Mouse (Mus musculus) heart, embryonic 16.5 days (tissue): ENCODE results near the gene Gpr179. TPM values are rescaled to one million over a fixed set of nuclear protein-coding genes. Genes with fewer than 3 reads are reported as not detected.

ENCODE experiments used
- ATAC-seq: fragments of 200-750 bp; cut with Nextera tagmentation; replicated peaks from 2 replicates; pipeline ENCODE4 v1.8.0; 2017; ENCODE audit warnings: moderate number of reproducible peaks; ENCODE audit not compliant: insufficient read depth, low FRiP score; ENCODE audit errors: extremely low read depth
- H3K27ac ChIP-seq: fragments of 300-500 bp; sonication (generic); 2 replicates; pipeline ENCODE4 v1.5.1; 2014; ENCODE audit warnings: mild to moderate bottlenecking, low read length, control low read depth, moderate library complexity
- H3K27me3 ChIP-seq: fragments of 300-500 bp; sonication (generic); 2 replicates; pipeline ENCODE4 v1.6.1; 2014; ENCODE audit warnings: low read length, mixed read lengths; ENCODE audit not compliant: control insufficient read depth, insufficient read depth
- H3K36me3 ChIP-seq: fragments of 300-500 bp; sonication (generic); 2 replicates; pipeline ENCODE4 v1.6.1; 2014; ENCODE audit not compliant: control insufficient read depth, insufficient read depth
- H3K4me1 ChIP-seq: fragments of 300-500 bp; sonication (generic); 2 replicates; pipeline ENCODE4 v1.6.1; 2014; ENCODE audit warnings: low read length, mixed read lengths; ENCODE audit not compliant: control insufficient read depth, insufficient read depth
- H3K4me2 ChIP-seq: fragments of 300-500 bp; sonication (generic); 2 replicates; pipeline ENCODE4 v1.6.1; 2014; ENCODE audit warnings: low read depth, mild to moderate bottlenecking, control low read depth, low read length
- H3K4me3 ChIP-seq: fragments of 300-500 bp; sonication (generic); 2 replicates; pipeline ENCODE4 v1.5.1; 2014; ENCODE audit warnings: mild to moderate bottlenecking, control low read depth, low read length
- H3K9ac ChIP-seq: fragments of 300-500 bp; sonication (generic); 2 replicates; pipeline ENCODE4 v1.6.1; 2014; ENCODE audit warnings: low read length, control low read depth
- H3K9me3 ChIP-seq: fragments of 300-500 bp; sonication (generic); replicated peaks from 2 replicates; pipeline ENCODE4 v1.6.1; 2016; ENCODE audit warnings: low read length; ENCODE audit not compliant: control insufficient read depth
- WGBS: fragments of 180-500 bp; shearing (Covaris S2); extraction: QIAGEN DNeasy Blood & Tissue Kit; methylation state at CpG from one replicate; pipeline ENCODE4 v1.1.7; 2014; 5-methylcytosine and 5-hydroxymethylcytosine counted together
- polyA plus RNA-seq: library from polyadenylated mRNA; unstranded; fragments of >200 nt; fragmentation: Nextera tagmentation; extraction: Ambion mirVana; gene quantifications from 2 replicates; pipeline ENCODE4 v1.2.1, GENCODE M21; 2015

Gene Gpr179
- polyA plus RNA-seq, 1 experiment from 2014 or later: 0.12 TPM

DNA sequence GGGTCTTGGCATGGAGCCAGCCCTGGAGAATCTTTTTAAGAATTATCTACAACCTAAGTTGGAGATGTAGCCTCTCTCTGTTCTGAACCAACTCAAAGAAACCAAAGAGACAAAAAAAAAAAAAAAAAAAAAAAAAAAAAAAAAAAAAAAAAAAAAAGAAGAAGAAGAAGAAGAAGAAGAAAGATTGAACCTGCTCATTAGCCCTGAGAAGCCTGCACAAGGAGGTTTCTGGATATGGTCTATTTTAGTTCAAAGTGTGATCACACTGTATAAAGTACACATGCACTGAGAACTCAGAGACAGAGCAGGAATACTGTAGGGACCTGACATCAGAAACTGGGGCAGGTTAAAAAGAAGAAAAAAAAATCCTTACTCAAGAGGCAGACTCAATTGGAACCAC lies 64.2 kb downstream of the Gpr179 start:
- H3K36me3 ChIP-seq: no peaks in the 10 kb centered on the region
- H3K4me1 ChIP-seq: peaks cover 12% of the 10 kb centered on the region
- ATAC-seq: no peak
- H3K4me2 ChIP-seq: no peak overlapping the region
- 0 out of 2 replicates have a peak, but pooled peaks cover under 1% of the 10 kb centered on the region for H3K9me3 ChIP-seq
- no peak overlapping the region for H3K4me3 ChIP-seq
- H3K9ac ChIP-seq: no peak overlapping the region
- no peaks in the 10 kb centered on the region for H3K27me3 ChIP-seq
- H3K27ac ChIP-seq: no peak overlapping the region

- H3K4me3 ChIP-seq: no peak overlapping the region
- H3K4me2 ChIP-seq: no peak overlapping the region
- no peaks in the 10 kb centered on the region for H3K36me3 ChIP-seq
- ATAC-seq: no peak
- no peak overlapping the region for H3K27ac ChIP-seq
- peaks cover 12% of the 10 kb centered on the region for H3K4me1 ChIP-seq
- WGBS: 62% methylated on average over 6 of the region's 6 CpGs
- H3K9ac ChIP-seq: no peak overlapping the region
- no peaks in the 10 kb centered on the region for H3K9me3 ChIP-seq
- no peaks in the 10 kb centered on the region for H3K27me3 ChIP-seq
Observed at GRCm38 (mm10) chr11:97286973-97287372, 64.9 kb downstream of the Gpr179 start.

DNA sequence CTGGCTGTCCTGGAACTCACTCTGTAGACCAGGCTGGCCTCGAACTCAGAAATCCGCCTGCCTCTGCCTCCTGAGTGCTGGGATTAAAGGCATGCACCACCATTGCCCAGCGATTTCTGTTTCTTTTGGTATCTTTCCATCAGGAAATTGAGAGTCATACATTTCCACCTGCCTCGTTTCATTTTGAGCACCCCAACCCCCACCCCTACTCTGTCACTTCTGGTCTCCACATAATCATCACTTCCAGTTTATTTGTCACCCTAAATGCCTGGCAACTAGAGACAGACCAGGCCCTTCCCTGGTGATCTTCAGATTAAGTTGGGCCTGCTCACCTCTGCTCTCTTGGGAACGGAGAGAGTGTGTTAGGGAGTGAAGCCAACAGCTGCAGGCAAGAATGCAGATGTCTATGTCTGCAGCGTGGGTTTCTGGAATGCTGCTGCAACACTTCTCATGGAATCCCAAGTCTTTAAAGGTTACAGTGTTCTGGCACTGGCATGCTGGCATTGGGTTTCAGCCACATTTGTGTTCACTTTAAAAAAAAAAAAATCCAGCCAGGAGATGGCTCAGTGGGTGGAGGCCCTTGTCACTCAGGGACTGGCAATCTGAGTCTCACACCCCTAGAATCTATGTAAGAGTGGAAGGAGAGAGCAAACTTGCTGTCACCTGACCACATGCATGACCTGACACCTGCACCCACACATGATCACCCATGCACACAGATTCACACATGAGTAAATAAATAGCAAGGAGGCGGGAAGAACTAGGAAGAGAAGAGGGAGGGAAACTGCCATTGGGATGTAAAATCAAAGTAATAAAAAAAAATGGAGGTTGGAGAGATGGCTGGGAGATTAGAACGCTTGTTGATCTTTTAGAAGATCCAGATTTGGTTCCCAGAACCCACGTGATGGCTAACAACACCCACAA lies 65.8 kb downstream of the Gpr179 start:
- H3K27me3 ChIP-seq: no peaks in the 10 kb centered on the region
- WGBS: 47% methylated on average over 7 of the region's 9 CpGs
- no peaks in the 10 kb centered on the region for H3K36me3 ChIP-seq
- H3K27ac ChIP-seq: peak overlapping the region; percentile 74
- no peak overlapping the region for H3K9ac ChIP-seq
- H3K4me3 ChIP-seq: no peak overlapping the region
- H3K4me1 ChIP-seq: peaks cover 12% of the 10 kb centered on the region
- H3K9me3 ChIP-seq: no peaks in the 10 kb centered on the region
- no peak overlapping the region for H3K4me2 ChIP-seq
- ATAC-seq: peak; percentile 45; the same call in 1 of the 2 replicates

DNA sequence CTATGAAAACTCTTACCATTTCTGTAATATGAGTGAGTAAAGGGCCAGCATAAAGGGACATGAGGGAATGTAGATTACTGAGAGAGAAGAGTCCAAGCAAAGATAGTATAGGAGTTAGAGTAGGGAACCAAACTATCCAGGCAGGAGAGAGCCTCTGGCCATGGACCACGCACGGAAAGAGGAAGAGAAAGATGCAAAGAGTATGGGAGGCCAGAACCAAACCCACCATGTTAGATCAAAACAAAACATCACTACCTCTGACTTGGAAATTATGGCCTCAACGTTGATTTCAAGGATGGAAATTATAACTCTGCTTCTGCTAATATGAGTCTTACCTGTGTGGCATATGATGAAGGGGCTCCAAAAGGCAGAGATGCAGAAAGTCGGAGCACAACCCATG lies 67.0 kb downstream of the Gpr179 start:
- Histone ChIP-seq H3K9me3 (no peaks in the 10 kb centered on the region), H3K4me1 (peaks cover 12% of the 10 kb centered on the region), H3K9ac (no peak overlapping the region), H3K27ac (no peak overlapping the region), H3K4me3 (no peak overlapping the region), H3K36me3 (no peaks in the 10 kb centered on the region), H3K4me2 (no peak overlapping the region), H3K27me3 (no peaks in the 10 kb centered on the region)
- no peak for ATAC-seq
- 81% methylated on average over 4 of the region's 4 CpGs for WGBS

- H3K36me3 ChIP-seq: no peaks in the 10 kb centered on the region
- H3K27ac ChIP-seq: no peak overlapping the region
- peaks cover 21% of the 10 kb centered on the region for H3K4me1 ChIP-seq
- H3K9me3 ChIP-seq: no peaks in the 10 kb centered on the region
- ATAC-seq: no peak
- no peaks in the 10 kb centered on the region for H3K27me3 ChIP-seq
- 79% methylated on average over 6 of the region's 6 CpGs for WGBS
- no peak overlapping the region for H3K9ac ChIP-seq
- H3K4me2 ChIP-seq: no peak overlapping the region
- H3K4me3 ChIP-seq: no peak overlapping the region
Observed at GRCm38 (mm10) chr11:97282179-97282578, 69.7 kb downstream of the Gpr179 start.

Other genes starting within 250 kb of the Gpr179 start
- gene Tbx21, start 236.7 kb downstream of the Gpr179 start, polyA plus RNA-seq: 0.41 and 0.46 TPM in 2 replicates
- gene Tbkbp1, start 200.6 kb downstream of the Gpr179 start, polyA plus RNA-seq: 3.8 and 4.3 TPM in 2 replicates
- gene Kpnb1, start 164.2 kb downstream of the Gpr179 start, polyA plus RNA-seq: 30.1 and 31.3 TPM in 2 replicates
- gene Npepps, start 71.4 kb downstream of the Gpr179 start, polyA plus RNA-seq: 87.4 and 92.9 TPM in 2 replicates
- gene Mrpl45, start 36.4 kb downstream of the Gpr179 start, polyA plus RNA-seq: 58.1 and 59.8 TPM in 2 replicates
- gene Socs7, start 10.5 kb upstream of the Gpr179 start, polyA plus RNA-seq: 3.1 and 3.2 TPM in 2 replicates
- 5.5 and 6.1 TPM in 2 replicates for gene Arhgap23, start 63.5 kb upstream of the Gpr179 start, polyA plus RNA-seq
- gene 4933428G20Rik, start 148.3 kb upstream of the Gpr179 start, polyA plus RNA-seq: 0.92 and 1.2 TPM in 2 replicates
- gene Srcin1, start 224.1 kb upstream of the Gpr179 start, polyA plus RNA-seq: 0.04 and 0.08 TPM in 2 replicates